Mouse (Mus musculus) layer of hippocampus, postnatal 10 days (tissue): Measurements from ENCODE around the gene Shroom3. TPM values are rescaled to one million over a fixed set of nuclear protein-coding genes. Genes with fewer than 3 reads are reported as not detected.

Experiments
- DNase-seq, 2 experiments: peaks; one replicate each; pipeline ENCODE4 v3.0.0; 2021; ENCODE audit warnings: low spot score in 2 of 2
- total RNA-seq, 2 experiments: library from RNA; stranded (reverse); gene quantifications; 2 replicates each; pipeline ENCODE4 v1.2.3; 2021

The Shroom3 gene
- total RNA-seq, 2 experiments from 2014 or later, result 2.5 to 3.8 TPM

GRCm38 (mm10) chr5:92959287-92959686 lies 276.1 kb downstream of the Shroom3 start:
- DNase-seq, result no peak

GRCm38 (mm10) chr5:92959708-92960107 lies 276.5 kb downstream of the Shroom3 start:
- no peak for DNase-seq

GRCm38 (mm10) chr5:92961353-92961752 lies 278.1 kb downstream of the Shroom3 start:
- DNase-seq, result no peak

- DNase-seq, result no peak
These were observed 278.6 kb downstream of the Shroom3 start for GRCm38 (mm10) chr5:92961770-92962231.

- DNase-seq, result no peak
These were observed 281.5 kb downstream of the Shroom3 start for GRCm38 (mm10) chr5:92964691-92965090.

GRCm38 (mm10) chr5:92967143-92967542 lies 283.9 kb downstream of the Shroom3 start:
- DNase-seq, result no peak

- no peak for DNase-seq
These were observed 284.7 kb downstream of the Shroom3 start for GRCm38 (mm10) chr5:92967906-92968305.

GRCm38 (mm10) chr5:92969443-92969842 lies 286.2 kb downstream of the Shroom3 start:
- no peak for DNase-seq

GRCm38 (mm10) chr5:92969926-92970325 lies 286.7 kb downstream of the Shroom3 start:
- DNase-seq, result no peak

GRCm38 (mm10) chr5:92970480-92970879 lies 287.2 kb downstream of the Shroom3 start:
- no peak for DNase-seq

GRCm38 (mm10) chr5:92980393-92980792 lies 297.2 kb downstream of the Shroom3 start:
- no peak for DNase-seq

- no peak for DNase-seq
These were observed 297.6 kb downstream of the Shroom3 start for GRCm38 (mm10) chr5:92980862-92981261.

- no peak for DNase-seq
These were observed 299.4 kb downstream of the Shroom3 start for GRCm38 (mm10) chr5:92982673-92983072.

GRCm38 (mm10) chr5:92983942-92984341 lies 300.7 kb downstream of the Shroom3 start:
- no peak for DNase-seq

- no peak for DNase-seq
These were observed 301.5 kb downstream of the Shroom3 start for GRCm38 (mm10) chr5:92984692-92985091.

- DNase-seq, result no peak
These were observed 302.2 kb downstream of the Shroom3 start for GRCm38 (mm10) chr5:92985391-92985790.

- DNase-seq, result no peak
These were observed 303.7 kb downstream of the Shroom3 start for GRCm38 (mm10) chr5:92986651-92987610.

- no peak for DNase-seq
These were observed 304.9 kb downstream of the Shroom3 start for GRCm38 (mm10) chr5:92987891-92988768.

- DNase-seq, result no peak
These were observed 305.6 kb downstream of the Shroom3 start for GRCm38 (mm10) chr5:92988769-92989356.

GRCm38 (mm10) chr5:92992106-92992505 lies 308.9 kb downstream of the Shroom3 start:
- no peak for DNase-seq

- DNase-seq, result no peak
These were observed 311.1 kb downstream of the Shroom3 start for GRCm38 (mm10) chr5:92994309-92994708.
